Mouse (Mus musculus): ENCODE data around the gene Cerk. TPM values are rescaled to one million over a fixed set of nuclear protein-coding genes. Genes with fewer than 3 reads are reported as not detected.

The Cerk gene
- total RNA-seq, 2 experiments from 2014 or later: 39.1 to 40.2 TPM

DNA sequence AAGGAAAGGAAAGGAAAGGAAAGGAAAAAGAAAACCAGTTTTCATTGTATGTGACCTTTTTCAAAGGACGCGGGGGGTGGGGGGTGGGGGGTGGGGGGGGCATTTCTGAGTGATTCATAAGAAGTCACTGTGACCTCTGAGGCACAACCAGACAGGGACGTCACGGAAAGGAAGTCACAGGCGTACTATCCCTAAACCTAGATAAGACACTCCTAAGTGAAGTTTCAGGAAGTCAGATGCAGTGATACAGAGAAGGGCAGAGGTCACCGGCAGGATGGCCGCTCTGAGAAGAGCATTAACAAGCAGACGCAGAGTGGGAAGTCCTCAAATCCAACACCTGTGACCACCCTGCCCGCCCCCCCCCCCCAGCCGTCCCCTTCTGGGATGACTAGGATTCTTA lies 25.0 kb downstream of the Cerk start:
- DNase-seq: no peak

GRCm38 (mm10) chr15:86159719-86160118 lies 26.2 kb downstream of the Cerk start:
- DNase-seq: no peak

- DNase-seq: no peak
Observed at GRCm38 (mm10) chr15:86159093-86159492, 26.8 kb downstream of the Cerk start.

GRCm38 (mm10) chr15:86156492-86156891 lies 29.4 kb downstream of the Cerk start:
- DNase-seq: no peak

- no peak for DNase-seq
Observed at GRCm38 (mm10) chr15:86153481-86153960, 32.4 kb downstream of the Cerk start.

DNA sequence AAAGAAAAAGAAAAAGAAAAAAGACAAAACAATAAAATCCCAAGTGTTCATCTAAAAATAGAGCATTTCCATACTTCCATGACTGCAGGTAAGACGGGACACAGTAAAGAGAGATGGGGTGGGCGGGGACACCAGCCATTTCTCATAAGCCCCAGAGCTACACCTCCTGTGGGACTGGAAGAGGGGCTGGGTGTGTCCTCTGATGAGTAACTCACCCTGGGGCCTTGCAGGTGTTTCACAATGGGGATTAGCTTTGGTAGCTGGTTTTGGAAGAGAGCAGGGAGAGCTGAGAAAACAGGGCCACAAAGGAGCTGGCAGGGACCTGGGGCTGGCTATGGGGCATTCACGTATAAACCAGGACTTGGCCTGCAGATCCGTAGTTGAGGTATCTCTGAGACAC lies 35.3 kb downstream of the Cerk start:
- no peak for DNase-seq

- DNase-seq: no peak
Observed at GRCm38 (mm10) chr15:86146922-86147321, 39.0 kb downstream of the Cerk start.

DNA sequence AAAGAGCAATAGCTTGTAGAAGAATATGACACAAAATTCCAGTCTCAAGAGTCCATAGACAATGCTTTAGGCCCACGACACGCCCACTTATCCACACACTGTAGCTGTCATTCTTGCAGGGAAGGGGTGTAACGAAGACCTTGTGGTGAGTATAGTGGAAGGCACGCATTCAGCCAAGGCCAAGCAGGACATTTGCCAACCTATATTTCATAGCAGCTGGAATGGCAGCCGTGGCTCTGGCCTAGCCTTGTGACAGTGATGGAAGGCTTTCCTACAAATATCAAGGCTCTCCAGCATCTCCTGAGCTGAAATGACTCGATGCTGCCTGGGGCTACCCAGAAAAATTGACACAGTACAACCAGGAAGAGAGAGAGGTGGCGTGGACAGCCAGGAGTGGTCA lies 40.9 kb downstream of the Cerk start:
- DNase-seq: no peak

GRCm38 (mm10) chr15:86144577-86144976 lies 41.4 kb downstream of the Cerk start:
- DNase-seq: no peak

- DNase-seq: peak; percentile 77
Observed at GRCm38 (mm10) chr15:86140323-86140722, 45.6 kb downstream of the Cerk start.

DNA sequence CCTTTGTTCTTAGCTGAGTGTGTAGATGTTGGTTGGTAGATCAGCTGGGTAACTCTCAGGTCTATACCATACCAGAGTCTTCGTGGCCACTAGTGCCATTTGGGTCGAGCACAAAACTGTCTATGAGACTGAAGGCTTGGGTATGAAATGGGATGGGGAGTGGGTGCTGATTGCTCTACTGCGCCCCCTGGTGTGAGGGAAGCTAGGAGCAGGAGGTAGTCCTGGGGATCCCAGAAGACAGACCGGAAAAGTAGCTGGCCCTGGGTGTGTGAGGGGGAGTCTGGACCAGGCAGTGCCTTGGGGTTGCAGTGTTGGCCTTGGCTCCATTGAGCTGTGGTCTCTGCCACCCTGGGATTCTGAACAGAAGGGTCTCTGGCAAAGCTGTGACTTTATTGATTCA lies 48.3 kb downstream of the Cerk start:
- DNase-seq: peak; percentile 69

GRCm38 (mm10) chr15:86134941-86135783 lies 50.8 kb downstream of the Cerk start:
- peak; percentile 94 for DNase-seq

- no peak for DNase-seq
Observed at GRCm38 (mm10) chr15:86130657-86131056, 55.3 kb downstream of the Cerk start.

DNA sequence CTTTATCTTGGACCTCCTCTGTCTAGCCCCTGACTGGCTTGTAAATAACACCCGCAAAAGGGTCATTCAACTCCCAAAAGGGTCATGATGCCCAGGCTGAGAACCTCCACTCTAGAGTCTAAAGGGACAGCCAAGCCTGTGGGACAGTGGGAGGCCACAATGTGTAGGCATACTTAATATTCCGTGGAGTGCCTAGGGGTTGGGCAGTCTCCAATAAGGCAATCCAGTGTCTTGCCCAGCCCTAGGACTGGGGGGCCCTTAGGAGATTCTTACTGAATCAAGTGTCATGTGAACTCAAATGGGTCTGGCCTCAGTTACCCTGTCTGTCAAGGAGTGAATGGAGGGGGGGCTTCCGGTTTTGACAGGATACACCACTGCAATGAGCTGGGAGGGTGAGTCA lies 56.9 kb downstream of the Cerk start:
- DNase-seq: no peak

- peak; percentile 88 for DNase-seq
Observed at GRCm38 (mm10) chr15:86124359-86124758, 61.6 kb downstream of the Cerk start.

DNA sequence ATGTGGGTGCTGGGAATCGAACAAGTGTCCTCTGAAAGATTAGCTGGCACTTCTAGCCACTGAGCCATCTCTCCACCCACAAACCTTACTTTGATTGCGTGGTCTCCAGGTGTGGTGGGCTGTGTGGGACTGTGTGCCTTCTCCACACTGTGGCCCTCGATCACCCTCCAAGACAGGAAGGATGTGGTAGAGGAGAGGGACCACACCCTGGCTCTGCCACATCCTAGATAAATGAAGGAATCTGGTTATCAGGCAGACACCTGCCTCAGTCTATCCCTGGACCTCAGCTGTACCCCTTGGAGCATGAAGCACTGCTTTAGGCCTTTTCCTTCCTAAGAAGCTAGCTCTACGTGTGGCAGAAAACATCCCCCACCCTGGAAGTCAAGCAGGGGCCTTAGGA lies 62.5 kb downstream of the Cerk start:
- DNase-seq: no peak

DNA sequence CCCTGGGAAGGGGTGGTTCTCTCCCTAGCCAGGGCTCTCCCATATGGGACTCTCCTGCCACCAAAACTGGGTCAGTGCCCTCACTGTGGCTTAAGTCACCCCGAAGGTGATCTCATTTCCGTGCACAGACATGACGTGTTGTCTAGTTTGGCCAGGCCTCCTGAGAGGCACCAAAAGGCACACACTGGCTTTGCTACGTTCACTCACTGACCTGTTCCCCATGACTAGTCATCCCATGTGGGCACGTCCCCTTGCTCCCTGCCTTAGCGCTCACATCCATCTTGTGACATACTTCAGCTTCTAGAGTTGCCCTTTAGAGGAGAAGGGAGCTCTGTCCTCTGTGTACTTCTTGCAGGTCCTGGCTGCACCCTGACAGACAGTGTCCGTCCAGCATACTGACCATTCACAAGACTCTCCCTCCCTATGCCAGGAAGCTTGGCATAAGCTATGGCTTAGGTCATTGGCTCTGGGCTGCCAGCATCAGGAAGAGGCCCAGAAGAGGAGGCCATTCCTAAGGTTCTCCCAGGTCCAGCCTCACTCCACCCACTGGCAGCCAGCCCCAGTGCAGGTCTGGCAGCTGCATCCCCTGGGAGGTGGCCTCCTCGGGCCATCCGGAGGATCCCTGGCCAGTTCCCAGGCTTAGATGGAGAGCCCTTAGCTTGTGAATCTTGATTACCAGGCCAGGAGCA lies 63.5 kb downstream of the Cerk start:
- DNase-seq: peak; percentile 76

GRCm38 (mm10) chr15:86119186-86119585 lies 66.8 kb downstream of the Cerk start:
- DNase-seq: no peak

- DNase-seq: peak; percentile 54
Observed at GRCm38 (mm10) chr15:86117115-86118100, 68.5 kb downstream of the Cerk start.

DNA sequence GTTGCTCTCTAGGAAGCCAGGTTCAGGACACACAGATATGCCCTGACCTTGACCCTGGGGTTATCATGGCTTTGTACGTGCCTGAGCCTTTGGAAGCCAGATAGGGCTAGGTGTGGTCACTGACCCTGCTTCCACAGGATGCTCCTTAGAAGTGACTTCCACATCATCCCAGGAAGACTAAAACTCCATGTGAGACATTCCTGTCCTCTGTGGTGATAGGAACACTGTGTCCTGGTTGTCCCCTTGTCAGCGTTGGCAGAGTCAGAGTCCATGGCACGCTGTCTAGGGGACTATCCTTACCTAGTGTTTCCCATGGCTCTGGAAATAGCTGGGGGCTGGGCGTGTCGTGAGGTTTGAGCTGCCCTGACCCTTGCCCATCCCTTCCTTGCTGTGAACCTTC lies 69.5 kb downstream of the Cerk start:
- peak; percentile 55 for DNase-seq

DNA sequence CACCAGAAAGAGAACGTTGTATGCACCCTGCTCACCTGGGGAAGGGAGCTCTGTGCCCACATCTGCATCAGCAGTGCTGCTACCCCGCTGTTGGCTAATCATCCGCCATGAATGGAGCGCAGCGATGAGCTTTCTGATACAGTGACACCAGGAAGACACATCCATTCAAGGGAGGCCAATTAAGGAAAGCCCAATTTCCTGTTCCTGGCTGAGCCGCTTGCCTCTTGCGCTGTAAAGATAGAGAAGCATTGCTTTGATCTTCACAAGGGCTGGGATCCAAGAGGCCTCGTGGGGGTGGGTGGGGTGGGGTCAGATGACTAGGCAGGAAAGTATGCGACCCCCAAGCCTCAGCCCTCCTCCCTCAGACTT lies 72.6 kb downstream of the Cerk start:
- DNase-seq: no peak

GRCm38 (mm10) chr15:86112707-86113341 lies 73.1 kb downstream of the Cerk start:
- DNase-seq: no peak
